ENCODE assay signal across 10 mouse cellular contexts in the genomic region with DNA sequence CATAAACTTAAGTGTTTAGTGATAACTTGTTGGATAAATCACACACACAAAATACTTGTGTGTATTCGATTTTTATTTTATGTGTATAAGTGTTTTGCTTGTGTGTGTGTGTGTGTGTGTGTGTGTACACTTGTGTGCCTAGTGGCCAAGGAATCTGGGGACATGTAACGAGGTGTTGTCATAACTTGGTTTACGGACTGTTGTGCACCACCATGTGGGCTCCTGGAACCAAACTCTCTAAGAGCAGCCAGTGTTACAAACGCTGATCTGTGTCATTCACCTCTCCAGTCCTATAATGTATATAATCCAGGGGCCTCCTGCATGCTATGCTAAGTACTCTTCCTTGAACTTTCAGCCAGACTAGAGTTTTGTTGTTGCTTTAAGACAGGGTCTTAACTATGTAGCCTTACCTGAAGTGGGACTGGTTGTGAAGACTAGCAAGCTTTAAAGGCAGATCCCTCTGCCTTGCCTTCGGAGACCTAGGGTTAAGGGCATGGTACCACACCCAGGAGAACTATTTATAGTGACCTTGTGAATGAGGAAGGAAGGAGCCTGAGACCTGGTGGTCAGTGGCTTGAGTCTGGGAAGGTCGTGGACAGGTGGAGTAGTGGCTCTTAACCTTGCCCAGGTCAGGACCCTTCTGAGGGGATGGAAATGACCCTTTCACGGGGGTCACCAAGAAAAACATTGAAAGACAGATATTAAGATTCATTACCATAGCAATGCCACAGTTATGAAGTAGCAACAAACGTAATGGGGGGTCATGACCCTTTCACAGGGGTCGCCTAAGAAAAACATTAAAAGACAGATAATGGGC. TPM values are rescaled to one million over a fixed set of nuclear protein-coding genes. Genes with fewer than 3 reads are reported as not detected.
DNase-seq lines count a peak whose midpoint lies in the region; ATAC-seq and TF ChIP-seq lines count a peak whose summit lies in the region.
"Had no signal": no experiment of that assay in that cellular context is flagged by ENCODE, and none has a peak within 500 bp of the region (broad histone marks: within the 10 kb centered on the region; RNA-seq: fewer than 3 reads in every experiment).

No protein-coding gene starts in this region.

- no peak for TF ChIP-seq EP300 in heart, postnatal 0 days (IDR thresholded peaks at IDR 0.05; ENCODE audit: low read depth)
- no peak for TF ChIP-seq EP300 in liver, postnatal 0 days (IDR thresholded peaks at IDR 0.05; ENCODE audit: low read depth)

- H3K4me1 ChIP-seq in heart, postnatal 0 days (ENCODE audit: control insufficient read depth, insufficient read depth): peaks cover 29% of the 10 kb centered on the region
- H3K4me1 ChIP-seq in G1E (ENCODE audit: insufficient read depth, low read depth, low read length): peaks cover 80% of the 10 kb centered on the region
- peaks cover 27% of the 10 kb centered on the region for H3K4me1 ChIP-seq in forebrain, embryonic 16.5 days (replicated peaks; ENCODE audit: control insufficient read depth, insufficient read depth, low read length)
- H3K4me1 ChIP-seq in liver, postnatal 0 days (ENCODE audit: insufficient read depth): peaks cover 35% of the 10 kb centered on the region

- H3K27me3 ChIP-seq in heart, postnatal 0 days (ENCODE audit: control insufficient read depth, insufficient read depth, low read length): no peaks in the 10 kb centered on the region
- H3K27me3 ChIP-seq in G1E (ENCODE audit: insufficient read depth, low read length): peaks cover 3% of the 10 kb centered on the region; the same call in 1 of the 2 replicates
- H3K27me3 ChIP-seq in forebrain, embryonic 16.5 days (replicated peaks; ENCODE audit: control insufficient read depth, insufficient read depth, low read length): no peaks in the 10 kb centered on the region
- H3K27me3 ChIP-seq in liver, postnatal 0 days (ENCODE audit: insufficient read depth, low read length): no peaks in the 10 kb centered on the region

- no peaks in the 10 kb centered on the region for H3K9me3 ChIP-seq in heart, postnatal 0 days (replicated peaks; ENCODE audit: control insufficient read depth, low read length)
- peaks cover 17% of the 10 kb centered on the region for H3K9me3 ChIP-seq in G1E (replicated peaks)
- no peaks in the 10 kb centered on the region for H3K9me3 ChIP-seq in forebrain, embryonic 16.5 days (ENCODE audit: control insufficient read depth, low read length)
- H3K9me3 ChIP-seq in liver, postnatal 0 days (ENCODE audit: low read length): no peaks in the 10 kb centered on the region

- no peak for DNase-seq in heart, postnatal 0 days (ENCODE audit: low spot score)
- no peak for DNase-seq in heart, postnatal 36 days
- no peak for DNase-seq in G1E (ENCODE audit: low spot score)
- DNase-seq in liver, postnatal 0 days: no peak
- no peak for DNase-seq in left cerebral cortex, adult 11 months (ENCODE audit: low spot score)
- no peak for DNase-seq in right cerebral cortex, adult 2 months (ENCODE audit: low spot score in 2 of 2)
- DNase-seq in c-Kit-positive CD71-positive TER-119-positive erythroid progenitor cells, embryonic 14.5 days (ENCODE audit: low spot score): no peak
- DNase-seq: kidney, postnatal 14 days had no signal

- H3K9ac ChIP-seq in heart, postnatal 0 days (replicated peaks; ENCODE audit: low read depth, low read length): no peak overlapping the region
- peak overlapping the region; percentile 90; the same call in 1 of the 2 replicates for H3K9ac ChIP-seq in forebrain, embryonic 16.5 days (replicated peaks; ENCODE audit: low read depth, low read length)
- H3K9ac ChIP-seq in liver, postnatal 0 days (replicated peaks): peak overlapping the region; percentile 76

- peaks cover 35% of the 10 kb centered on the region for H3K36me3 ChIP-seq in heart, postnatal 0 days (replicated peaks; ENCODE audit: control insufficient read depth, insufficient read depth, low read length)
- peaks cover 69% of the 10 kb centered on the region for H3K36me3 ChIP-seq in G1E (replicated peaks)
- H3K36me3 ChIP-seq in forebrain, embryonic 16.5 days (ENCODE audit: control insufficient read depth, insufficient read depth): peaks cover 15% of the 10 kb centered on the region
- H3K36me3 ChIP-seq in liver, postnatal 0 days (replicated peaks; ENCODE audit: insufficient read depth, low read length): peaks cover 52% of the 10 kb centered on the region

- no peak overlapping the region for H3K4me3 ChIP-seq in heart, postnatal 0 days (ENCODE audit: low read depth, low read length)
- peak overlapping the region; percentile 76 for H3K4me3 ChIP-seq in G1E (ENCODE audit: low read depth, low read length)
- H3K4me3 ChIP-seq in forebrain, embryonic 16.5 days (replicated peaks; ENCODE audit: low read length): no peak overlapping the region
- peak overlapping the region; percentile 85 for H3K4me3 ChIP-seq in liver, postnatal 0 days (ENCODE audit: low read depth, low read length)

- TF ChIP-seq CTCF in heart, postnatal 0 days (IDR thresholded peaks at IDR 0.05; ENCODE audit: low read depth): no peak
- no peak for TF ChIP-seq CTCF in G1E (IDR thresholded peaks at IDR 0.05; ENCODE audit: low read depth, low read length)
- TF ChIP-seq CTCF in liver, postnatal 0 days (IDR thresholded peaks at IDR 0.05; ENCODE audit: low read depth): no peak

- no peak for ATAC-seq in heart, postnatal 0 days (ENCODE audit: insufficient read depth, low read depth)
- ATAC-seq in G1E (ENCODE audit: extremely low read depth, insufficient number of reproducible peaks, low FRiP score, poor library complexity, severe bottlenecking): no peak
- no peak for ATAC-seq in forebrain, embryonic 16.5 days
- no peak for ATAC-seq in liver, postnatal 0 days

- intact Hi-C loops in heart, postnatal 36 days (cut with DNase I): loop anchor here (5.0 kb wide), 1 partner anchor 234 kb away; a partner anchor contains a TSS

- peak overlapping the region; percentile 98 for H3K4me2 ChIP-seq in heart, postnatal 0 days (ENCODE audit: low read depth, low read length)
- no peak overlapping the region; the same call in 1 of the 2 replicates for H3K4me2 ChIP-seq in forebrain, embryonic 16.5 days (ENCODE audit: low read length)
- H3K4me2 ChIP-seq in liver, postnatal 0 days (ENCODE audit: low read depth, low read length): peak overlapping the region; percentile 75

- WGBS in heart, postnatal 0 days: 60% methylated on average over 9 of the region's 9 CpGs
- 68% methylated on average over 9 of the region's 9 CpGs for WGBS in forebrain, embryonic 16.5 days
- WGBS in liver, postnatal 0 days (ENCODE audit: insufficient replicate concordance): 38% methylated on average over 9 of the region's 9 CpGs

- no peak overlapping the region for H3K27ac ChIP-seq in heart, postnatal 0 days (ENCODE audit: low read depth)
- H3K27ac ChIP-seq in forebrain, embryonic 16.5 days (ENCODE audit: low read length): no peak overlapping the region
- peak overlapping the region; percentile 98; the same call in 1 of the 2 replicates for H3K27ac ChIP-seq in liver, postnatal 0 days (ENCODE audit: low read depth)

RNA-seq across cellular contexts. Expression of a gene that starts 2.4 kb away (rescaled TPM):
- 61.5 and 92.0 TPM in 2 replicates for total RNA-seq in heart, postnatal 0 days (2014; rRNA removed; ENCODE audit: low replicate concordance)
- polyA plus RNA-seq in heart, postnatal 0 days (2015; fragmentation: Nextera tagmentation; extraction: Ambion mirVana): 20.4 and 21.7 TPM in 2 replicates
- 10 to 100 TPM; 26.7 to 27.4 TPM for total RNA-seq in heart, postnatal 36 days (2021)
- 262 and 289 TPM in 2 replicates for total RNA-seq in G1E (2014; fragmentation: Nextera tagmentation)
- total RNA-seq in G1E (2017): 99.3 and 130 TPM in 2 replicates
- polyA plus RNA-seq in G1E (2012): 1,339 and 1,437 TPM in 2 replicates
- polyA plus RNA-seq in forebrain, embryonic 16.5 days (2015; fragmentation: Nextera tagmentation; extraction: Ambion mirVana): 81.7 and 85.2 TPM in 2 replicates
- 38.0 and 43.8 TPM in 2 replicates for polyA plus RNA-seq in liver, postnatal 0 days (2015; fragmentation: Nextera tagmentation; extraction: Ambion mirVana)

RNA-seq across cellular contexts. Expression of a gene that starts 13.1 kb away (rescaled TPM):
- 0.77 and 0.92 TPM in 2 replicates for total RNA-seq in heart, postnatal 0 days (2014; rRNA removed; ENCODE audit: low replicate concordance)
- polyA plus RNA-seq in heart, postnatal 0 days (2015; fragmentation: Nextera tagmentation; extraction: Ambion mirVana): 0.43 and 0.63 TPM in 2 replicates
- total RNA-seq in heart, postnatal 36 days (2021): 1 to 10 TPM; 8.4 to 9.3 TPM
- 0.53 and 0.60 TPM in 2 replicates for total RNA-seq in G1E (2014; fragmentation: Nextera tagmentation)
- 3.5 TPM in 2 replicates for total RNA-seq in G1E (2017)
- 1.5 TPM in 2 replicates for polyA plus RNA-seq in G1E (2012)
- 0.12 and 0.14 TPM in 2 replicates for polyA plus RNA-seq in forebrain, embryonic 16.5 days (2015; fragmentation: Nextera tagmentation; extraction: Ambion mirVana)
- 0.09 and 0.12 TPM in 2 replicates for polyA plus RNA-seq in liver, postnatal 0 days (2015; fragmentation: Nextera tagmentation; extraction: Ambion mirVana)

RNA-seq across cellular contexts. Expression of a gene that starts 21.6 kb away (rescaled TPM):
- 23.1 and 43.3 TPM in 2 replicates for total RNA-seq in heart, postnatal 0 days (2014; rRNA removed; ENCODE audit: low replicate concordance)
- polyA plus RNA-seq in heart, postnatal 0 days (2015; fragmentation: Nextera tagmentation; extraction: Ambion mirVana): 63.5 and 64.2 TPM in 2 replicates
- 10 to 100 TPM; 16.0 to 17.4 TPM for total RNA-seq in heart, postnatal 36 days (2021)
- total RNA-seq in G1E (2014; fragmentation: Nextera tagmentation): 195 and 218 TPM in 2 replicates
- total RNA-seq in G1E (2017): 65.8 and 71.9 TPM in 2 replicates
- polyA plus RNA-seq in G1E (2012): 239 and 263 TPM in 2 replicates
- 119 and 121 TPM in 2 replicates for polyA plus RNA-seq in forebrain, embryonic 16.5 days (2015; fragmentation: Nextera tagmentation; extraction: Ambion mirVana)
- 69.8 and 76.7 TPM in 2 replicates for polyA plus RNA-seq in liver, postnatal 0 days (2015; fragmentation: Nextera tagmentation; extraction: Ambion mirVana)

RNA-seq across cellular contexts. Expression of a gene that starts 24.6 kb away (rescaled TPM):
- 2.1 and 9.6 TPM in 2 replicates for total RNA-seq in heart, postnatal 0 days (2014; rRNA removed; ENCODE audit: low replicate concordance)
- 0.77 and 1.2 TPM in 2 replicates for polyA plus RNA-seq in heart, postnatal 0 days (2015; fragmentation: Nextera tagmentation; extraction: Ambion mirVana)
- not detected for total RNA-seq in heart, postnatal 36 days (2021)
- 35.3 and 35.5 TPM in 2 replicates for total RNA-seq in G1E (2014; fragmentation: Nextera tagmentation)
- total RNA-seq in G1E (2017): 156 and 206 TPM in 2 replicates
- 90.0 and 101 TPM in 2 replicates for polyA plus RNA-seq in G1E (2012)
- 2.2 and 2.7 TPM in 2 replicates for polyA plus RNA-seq in forebrain, embryonic 16.5 days (2015; fragmentation: Nextera tagmentation; extraction: Ambion mirVana)
- 3.3 and 4.1 TPM in 2 replicates for polyA plus RNA-seq in liver, postnatal 0 days (2015; fragmentation: Nextera tagmentation; extraction: Ambion mirVana)

RNA-seq across cellular contexts. Expression of a gene that starts 30.7 kb away (rescaled TPM):
- total RNA-seq in heart, postnatal 0 days (2014; rRNA removed; ENCODE audit: low replicate concordance): 3.3 and 5.1 TPM in 2 replicates
- 1.6 and 1.8 TPM in 2 replicates for polyA plus RNA-seq in heart, postnatal 0 days (2015; fragmentation: Nextera tagmentation; extraction: Ambion mirVana)
- total RNA-seq in heart, postnatal 36 days (2021): 1 to 10 TPM; 7.8 to 9.2 TPM
- total RNA-seq in G1E (2014; fragmentation: Nextera tagmentation) (not detected in 2 replicates), G1E (2017) (0.05 and 0.12 TPM in 2 replicates)
- not detected in 2 replicates for polyA plus RNA-seq in G1E (2012)
- 1.5 and 1.7 TPM in 2 replicates for polyA plus RNA-seq in forebrain, embryonic 16.5 days (2015; fragmentation: Nextera tagmentation; extraction: Ambion mirVana)
- polyA plus RNA-seq in liver, postnatal 0 days (2015; fragmentation: Nextera tagmentation; extraction: Ambion mirVana): 0.18 TPM in 1 of 2 replicates, not detected in the other
- total RNA-seq: common myeloid progenitor, adult 5-6 weeks had no signal

Comparison
In these comparisons a context has a peak if more than half of its experiments do, and no peak if none do; other contexts are left out.
1. H3K4me3 ChIP-seq: peak in G1E (single experiment) and liver, postnatal 0 days (single experiment); none in heart, postnatal 0 days (single experiment) and forebrain, embryonic 16.5 days (single experiment).
2. RNA of a gene that starts 2.4 kb away (polyA plus RNA-seq): 1,339 to 1,437 TPM in G1E; 81.7 to 85.2 TPM in forebrain, embryonic 16.5 days, 38.0 to 43.8 TPM in liver, postnatal 0 days and 20.4 to 21.7 TPM in heart, postnatal 0 days; every median in the first group is over 10 times any median in the second.